Mouse (Mus musculus) intestine, embryonic 14.5 days (tissue): Measurements from ENCODE around the gene Alx3. TPM values are rescaled to one million over a fixed set of nuclear protein-coding genes. Genes with fewer than 3 reads are reported as not detected.
A peak's percentile ranks its signal among the peaks of the same experiment; 100 is the strongest.

ENCODE experiments used
- ATAC-seq: fragments of 200-750 bp; cut with Nextera tagmentation; replicated peaks from 2 replicates; pipeline ENCODE4 v1.8.0; 2017; ENCODE audit warnings: low read depth, moderate number of reproducible peaks, moderate TSS enrichment, moderate library complexity; ENCODE audit not compliant: low FRiP score, low TSS enrichment
- DNase-seq: peaks from one replicate; pipeline ENCODE4 v3.0.0-alpha.2; 2018; ENCODE audit warnings: low spot score
- H3K27ac ChIP-seq: fragments of 300-500 bp; sonication (generic); 2 replicates; pipeline ENCODE4 v1.5.1; 2014; ENCODE audit warnings: low read depth, mild to moderate bottlenecking, control low read depth
- H3K27me3 ChIP-seq: fragments of 300-500 bp; sonication (generic); replicated peaks from 2 replicates; pipeline ENCODE4 v1.6.1; 2014; ENCODE audit warnings: low read length, control low read depth; ENCODE audit not compliant: control insufficient read depth, insufficient read depth
- H3K36me3 ChIP-seq: fragments of 300-500 bp; sonication (generic); 2 replicates; pipeline ENCODE4 v1.6.1; 2014; ENCODE audit warnings: low read length, control low read depth; ENCODE audit not compliant: control insufficient read depth, insufficient read depth
- H3K4me1 ChIP-seq: fragments of 300-500 bp; sonication (generic); replicated peaks from 2 replicates; pipeline ENCODE4 v1.6.1; 2014; ENCODE audit warnings: low read length, control low read depth, mixed read lengths; ENCODE audit not compliant: control insufficient read depth, insufficient read depth
- H3K4me2 ChIP-seq: fragments of 300-500 bp; sonication (generic); 2 replicates; pipeline ENCODE4 v1.6.1; 2014; ENCODE audit warnings: low read length
- H3K4me3 ChIP-seq: fragments of 300-500 bp; sonication (generic); 2 replicates; pipeline ENCODE4 v1.5.1; 2014; ENCODE audit warnings: low read depth, low read length, control low read depth, mixed read lengths
- H3K9ac ChIP-seq: fragments of 300-500 bp; sonication (generic); 2 replicates; pipeline ENCODE4 v1.6.1; 2014; ENCODE audit warnings: mild to moderate bottlenecking, low read length
- H3K9me3 ChIP-seq: fragments of 300-500 bp; sonication (generic); 2 replicates; pipeline ENCODE4 v1.6.1; 2016; ENCODE audit warnings: low read length, control low read depth; ENCODE audit not compliant: control insufficient read depth
- WGBS: fragments of 180-500 bp; shearing (Covaris S2); extraction: QIAGEN DNeasy Blood & Tissue Kit; methylation state at CpG from one replicate; pipeline ENCODE4 v1.1.7; 2014; 5-methylcytosine and 5-hydroxymethylcytosine counted together
- polyA plus RNA-seq: library from polyadenylated mRNA; unstranded; fragments of >200 nt; fragmentation: Nextera tagmentation; extraction: Ambion mirVana; gene quantifications from 2 replicates; pipeline ENCODE4 v1.2.1, GENCODE M21; 2014

The Alx3 gene
- polyA plus RNA-seq, 1 experiment from 2014 or later = not detected

GRCm38 (mm10) chr3:107579466-107579865 is 15.4 kb upstream of the Alx3 start:
- H3K27ac ChIP-seq = no peak overlapping the region
- H3K4me1 ChIP-seq = peaks cover 4% of the 10 kb centered on the region; the same call in 1 of the 2 replicates
- 15% methylated on average over 4 of the region's 4 CpGs for WGBS
- H3K9ac ChIP-seq = no peak overlapping the region
- H3K36me3 ChIP-seq = no peaks in the 10 kb centered on the region
- H3K9me3 ChIP-seq = no peaks in the 10 kb centered on the region
- H3K27me3 ChIP-seq = peaks cover 58% of the 10 kb centered on the region
- no peak overlapping the region for H3K4me3 ChIP-seq
- ATAC-seq = no peak
- no peak overlapping the region for H3K4me2 ChIP-seq
- peak; percentile 88 for DNase-seq

DNA sequence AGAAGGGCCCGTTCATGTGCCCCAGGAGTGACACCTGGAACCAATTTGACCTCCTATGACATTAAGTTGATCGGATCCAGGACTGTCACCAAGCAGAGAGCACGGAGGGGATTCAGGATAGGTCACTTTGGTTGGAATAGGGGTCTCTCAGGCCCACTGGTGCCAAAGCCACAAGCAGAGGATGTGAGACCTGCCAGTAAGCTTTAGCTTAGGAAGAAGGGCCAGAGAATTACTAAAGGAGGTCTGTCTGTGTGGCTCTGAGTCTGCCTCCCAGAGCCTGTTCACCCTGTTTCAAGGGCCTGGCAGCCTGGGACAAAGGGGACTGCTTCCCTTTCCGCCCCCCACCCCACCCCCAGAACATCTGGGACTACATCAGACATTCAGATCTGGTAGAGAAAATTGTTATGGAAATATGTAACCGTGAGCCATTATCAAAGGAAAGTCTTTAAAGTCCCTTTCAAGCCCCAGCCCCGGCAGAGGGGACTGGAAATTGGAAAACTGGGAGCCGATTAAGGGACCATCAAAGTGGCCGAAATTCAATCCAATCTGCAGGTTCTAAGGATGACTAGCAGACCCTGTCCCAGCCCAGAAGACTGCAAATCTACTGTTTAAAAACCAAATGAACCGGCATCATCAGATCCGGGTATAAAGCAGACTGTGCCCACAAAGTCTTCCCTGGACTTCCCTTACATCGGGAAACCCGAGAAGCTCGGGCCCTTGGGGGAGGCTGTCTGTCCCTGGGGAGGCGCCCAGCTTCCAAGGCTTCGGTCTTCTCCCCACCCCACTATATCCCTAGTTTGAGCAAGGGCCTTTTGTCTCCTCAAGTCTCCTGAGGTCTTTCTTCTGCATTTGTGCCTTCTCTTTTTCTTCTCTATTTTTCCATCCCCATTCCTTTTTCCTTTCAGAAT is 13.5 kb upstream of the Alx3 start:
- Histone ChIP-seq H3K27me3 (peaks cover 77% of the 10 kb centered on the region), H3K4me3 (no peak overlapping the region), H3K4me1 (peaks cover 4% of the 10 kb centered on the region; the same call in 1 of the 2 replicates), H3K9ac (no peak overlapping the region), H3K9me3 (no peaks in the 10 kb centered on the region), H3K4me2 (no peak overlapping the region), H3K27ac (no peak overlapping the region), H3K36me3 (no peaks in the 10 kb centered on the region)
- WGBS = 3% methylated on average over 15 of the region's 15 CpGs
- ATAC-seq (no peak), DNase-seq (peak; percentile 60)

DNA sequence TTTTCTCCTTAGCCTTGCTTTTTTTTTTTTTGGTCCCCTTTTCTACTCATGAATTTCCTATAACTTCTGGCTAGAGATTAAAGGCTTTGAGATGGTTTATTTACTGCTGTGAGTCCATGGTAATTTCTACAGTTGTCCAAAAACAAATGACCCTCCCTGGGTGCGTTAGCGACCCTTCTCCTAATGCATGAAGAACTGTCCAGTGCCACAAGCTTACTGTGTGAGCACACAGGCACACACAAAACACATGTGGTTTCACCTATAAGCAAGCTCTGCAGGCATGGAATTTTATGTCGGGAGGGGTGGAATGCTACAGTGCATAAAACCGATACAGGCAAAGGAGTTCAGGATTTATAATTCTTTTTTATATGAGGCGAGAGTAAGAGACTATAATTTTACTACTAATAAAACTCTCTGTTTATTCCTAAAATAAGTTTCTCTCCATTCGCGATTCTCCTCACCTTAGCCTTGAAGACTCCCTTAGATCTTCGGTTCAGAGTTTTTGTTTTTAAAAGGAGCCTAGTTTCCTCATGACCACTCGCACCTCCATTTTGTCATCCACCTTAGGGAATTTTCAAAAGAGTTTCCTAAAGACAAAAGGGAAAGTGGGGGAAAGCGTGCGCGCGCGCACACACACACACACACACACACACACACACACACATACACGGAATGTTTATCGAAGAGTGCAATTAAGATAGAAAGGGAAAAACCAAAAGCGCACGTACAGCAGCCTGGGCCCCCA is 12.5 kb upstream of the Alx3 start:
- Histone ChIP-seq H3K9me3 (no peaks in the 10 kb centered on the region), H3K36me3 (no peaks in the 10 kb centered on the region), H3K4me2 (peak overlapping the region; percentile 45), H3K9ac (no peak overlapping the region), H3K4me3 (peak overlapping the region; percentile 25), H3K27ac (no peak overlapping the region), H3K4me1 (peaks cover 4% of the 10 kb centered on the region; the same call in 1 of the 2 replicates), H3K27me3 (peaks cover 87% of the 10 kb centered on the region)
- no peak for ATAC-seq
- peak; percentile 58 for DNase-seq
- WGBS = 4% methylated on average over 18 of the region's 18 CpGs

- no peak overlapping the region for H3K9ac ChIP-seq
- ATAC-seq (no peak), DNase-seq (peak; percentile 77)
- no peaks in the 10 kb centered on the region for H3K36me3 ChIP-seq
- peaks cover 95% of the 10 kb centered on the region for H3K27me3 ChIP-seq
- H3K9me3 ChIP-seq = no peaks in the 10 kb centered on the region
- H3K4me3 ChIP-seq = peak overlapping the region; percentile 25
- H3K4me1 ChIP-seq = peaks cover 4% of the 10 kb centered on the region; the same call in 1 of the 2 replicates
- under 1% methylated on average over 65 of the region's 65 CpGs for WGBS
- H3K27ac ChIP-seq = no peak overlapping the region
- H3K4me2 ChIP-seq = peak overlapping the region; percentile 45
Measured at GRCm38 (mm10) chr3:107582875-107583767, 11.7 kb upstream of the Alx3 start.

DNA sequence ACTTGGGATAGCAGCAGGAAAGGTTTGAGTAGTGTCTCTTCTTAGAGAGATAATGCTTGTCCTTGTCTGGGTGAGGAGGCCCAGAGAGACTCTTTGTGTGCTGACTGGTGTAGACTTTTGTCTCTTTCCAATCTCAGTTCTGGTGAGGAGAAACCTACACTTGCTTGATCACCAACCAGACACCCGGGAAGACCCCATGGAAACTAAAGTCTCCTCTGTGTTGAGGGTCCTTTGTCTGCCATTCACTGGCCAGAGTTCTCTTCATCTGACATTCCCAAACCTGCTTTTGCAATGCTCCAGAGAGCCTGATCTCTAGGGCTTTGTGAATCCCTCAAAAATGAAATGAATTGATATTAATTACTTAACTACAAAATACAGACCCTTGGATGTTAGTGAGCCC is 10.9 kb upstream of the Alx3 start:
- Histone ChIP-seq H3K27me3 (peaks cover 99% of the 10 kb centered on the region), H3K9me3 (no peaks in the 10 kb centered on the region), H3K36me3 (no peaks in the 10 kb centered on the region), H3K4me2 (no peak overlapping the region), H3K4me3 (no peak overlapping the region), H3K9ac (no peak overlapping the region), H3K4me1 (peaks cover 4% of the 10 kb centered on the region; the same call in 1 of the 2 replicates), H3K27ac (no peak overlapping the region)
- DNase-seq (no peak), ATAC-seq (no peak)
- 18% methylated on average over 1 of the region's 1 CpGs for WGBS

DNA sequence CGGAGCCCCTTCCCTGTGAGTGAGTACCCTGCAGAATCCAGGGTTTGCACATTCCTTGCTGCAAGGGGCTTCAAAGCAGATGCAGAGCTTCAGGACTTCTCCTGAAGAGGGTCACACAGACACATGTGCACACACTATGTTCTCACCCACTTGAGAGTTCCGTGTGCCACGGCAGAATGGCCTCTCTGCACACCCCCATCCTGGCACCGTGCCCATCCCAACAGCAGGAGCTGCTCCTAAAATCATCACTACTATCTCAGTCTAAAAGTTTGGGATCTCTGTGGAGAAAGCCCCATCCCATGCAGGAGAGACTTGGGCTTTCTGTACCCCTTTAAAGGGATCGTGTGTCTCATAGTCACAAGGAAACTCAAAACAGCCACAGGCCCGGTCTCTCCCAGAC is 8.3 kb upstream of the Alx3 start:
- WGBS = 69% methylated on average over 6 of the region's 6 CpGs

DNA sequence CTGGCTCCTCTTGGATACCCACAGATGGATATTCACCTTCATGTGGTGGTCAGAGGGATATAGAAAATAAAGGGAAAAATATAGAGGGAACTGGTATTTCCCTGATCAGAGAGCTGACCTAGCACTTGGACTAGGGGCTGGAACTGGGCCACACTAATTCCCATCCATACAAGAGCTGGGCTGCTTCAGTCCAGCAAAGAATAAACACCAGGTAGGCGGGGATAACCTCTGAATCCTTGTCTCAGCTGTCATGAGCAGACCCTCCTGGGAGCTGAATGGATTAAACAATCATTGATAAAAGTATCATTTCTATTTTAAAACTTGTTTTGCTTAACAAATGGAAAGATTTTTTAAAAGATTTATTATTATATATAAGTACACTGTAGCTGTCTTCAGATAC is 3.2 kb upstream of the Alx3 start:
- no peak overlapping the region for H3K4me3 ChIP-seq
- no peak for ATAC-seq
- 26% methylated on average over 1 of the region's 1 CpGs for WGBS
- DNase-seq = no peak
- no peak overlapping the region for H3K27ac ChIP-seq
- H3K4me2 ChIP-seq = no peak overlapping the region
- peaks cover 4% of the 10 kb centered on the region for H3K4me1 ChIP-seq
- no peaks in the 10 kb centered on the region for H3K36me3 ChIP-seq
- H3K9ac ChIP-seq = no peak overlapping the region
- H3K9me3 ChIP-seq = no peaks in the 10 kb centered on the region
- H3K27me3 ChIP-seq = peaks cover 94% of the 10 kb centered on the region

More for the DNA sequence above, 8.3 kb upstream of the Alx3 start:
- H3K4me1 ChIP-seq = peaks cover 4% of the 10 kb centered on the region; the same call in 1 of the 2 replicates
- H3K27me3 ChIP-seq = peaks cover 95% of the 10 kb centered on the region
- H3K9ac ChIP-seq = no peak overlapping the region
- H3K36me3 ChIP-seq = no peaks in the 10 kb centered on the region
- H3K27ac ChIP-seq = no peak overlapping the region
- H3K9me3 ChIP-seq = no peaks in the 10 kb centered on the region
- DNase-seq (no peak), ATAC-seq (no peak)
- H3K4me2 ChIP-seq = no peak overlapping the region
- no peak overlapping the region for H3K4me3 ChIP-seq

DNA sequence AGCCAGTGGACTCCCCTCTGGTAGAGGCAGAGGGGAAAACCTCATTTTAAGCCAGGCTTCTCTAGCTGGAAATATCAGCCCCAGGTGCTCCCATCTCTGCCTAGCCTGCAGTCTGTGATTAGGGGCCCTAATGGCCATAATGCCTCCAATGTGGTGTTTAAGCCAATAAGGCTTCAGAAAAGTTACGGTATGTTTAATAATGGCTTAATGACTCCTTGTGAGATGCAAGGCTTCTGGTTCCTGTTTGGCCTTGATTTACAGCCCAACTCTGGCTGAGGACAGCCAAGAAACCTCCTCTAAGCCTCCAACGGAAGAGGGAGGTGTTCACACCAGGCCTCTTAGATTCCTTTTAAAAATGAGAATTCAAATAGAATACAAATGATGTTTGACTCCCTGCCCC is 1.2 kb upstream of the Alx3 start:
- Histone ChIP-seq H3K4me2 (no peak overlapping the region), H3K9me3 (no peaks in the 10 kb centered on the region), H3K9ac (no peak overlapping the region), H3K4me1 (peaks cover 4% of the 10 kb centered on the region), H3K36me3 (no peaks in the 10 kb centered on the region), H3K27ac (no peak overlapping the region), H3K4me3 (no peak overlapping the region), H3K27me3 (peaks cover 92% of the 10 kb centered on the region)
- WGBS = 22% methylated on average over 2 of the region's 2 CpGs
- no peak for DNase-seq
- no peak for ATAC-seq
